Mouse (Mus musculus): Measurements from ENCODE around the gene Vti1a. TPM values are rescaled to one million over a fixed set of nuclear protein-coding genes. Genes with fewer than 3 reads are reported as not detected.

Gene Vti1a
- polyA plus RNA-seq, 1 experiment, result 23.5 TPM

DNA sequence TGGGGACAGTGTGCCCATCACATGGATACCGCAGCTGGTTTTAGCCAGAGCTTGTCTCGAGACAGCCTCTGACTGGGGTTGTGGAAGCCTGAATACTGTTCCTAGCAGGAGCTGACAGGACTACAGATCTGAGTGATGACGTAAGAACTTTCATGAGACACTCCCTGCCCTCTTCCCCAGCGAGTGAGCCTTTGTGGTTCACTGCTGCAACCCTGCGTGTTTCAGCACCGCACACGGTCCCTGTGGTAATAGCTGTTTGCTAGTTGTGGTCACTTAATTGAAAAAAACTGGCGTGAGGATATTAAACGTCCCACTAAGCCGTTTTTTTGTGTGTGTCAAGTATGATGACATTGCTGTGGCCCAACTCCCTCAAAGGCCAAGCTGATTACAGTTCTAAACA is 232.6 kb downstream of the Vti1a start:
- TF ChIP-seq CTCF (IDR thresholded peaks at IDR 0.05; ENCODE audit: borderline replicate concordance, extremely low read depth, insufficient read depth, insufficient read length) (no peak), POLR2A (IDR thresholded peaks at IDR 0.05; ENCODE audit: borderline replicate concordance, extremely low read depth, insufficient read depth, insufficient read length, poor library complexity, severe bottlenecking) (no peak)
- DNase-seq (ENCODE audit: low read depth), result no peak

DNA sequence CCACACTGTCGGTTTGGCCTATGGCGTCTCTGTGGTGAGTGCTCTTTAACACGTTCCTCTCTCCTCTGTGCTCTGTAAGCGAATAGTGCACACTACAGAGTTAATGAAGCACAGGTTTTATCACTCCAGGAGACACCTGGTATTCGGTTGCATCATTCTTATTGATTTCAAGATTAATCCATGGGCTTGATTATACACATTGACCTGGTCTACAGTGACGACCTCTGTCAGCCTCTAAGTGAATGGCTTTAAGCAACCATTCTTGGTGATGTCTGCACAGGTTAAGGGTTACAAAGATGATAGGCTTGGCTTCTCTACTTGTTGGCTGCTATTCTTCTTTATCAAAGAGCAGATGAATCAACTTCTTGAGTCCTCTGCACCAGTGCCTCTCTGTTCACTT is 234.1 kb downstream of the Vti1a start:
- DNase-seq (ENCODE audit: low read depth), result no peak
- TF ChIP-seq CTCF (IDR thresholded peaks at IDR 0.05; ENCODE audit: borderline replicate concordance, extremely low read depth, insufficient read depth, insufficient read length), result no peak

DNA sequence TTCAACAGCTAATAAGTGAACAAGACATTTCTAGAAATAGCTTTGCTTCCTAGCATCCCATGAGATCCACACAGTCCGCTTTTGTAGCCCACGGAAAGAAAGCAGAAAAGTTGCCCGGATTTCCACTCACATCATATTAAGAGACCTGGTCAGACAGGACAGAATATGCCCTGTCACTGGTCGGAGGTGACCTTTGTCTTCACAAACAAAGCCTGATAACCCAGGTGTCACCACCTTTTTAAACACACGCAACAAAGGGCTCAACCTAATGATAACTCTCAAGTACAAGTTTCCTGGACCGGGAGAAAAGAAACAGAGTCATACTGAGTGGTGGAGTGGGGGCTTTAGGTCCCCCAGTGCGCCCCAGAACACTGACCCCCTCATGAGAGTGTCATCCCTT is 236.2 kb downstream of the Vti1a start:
- TF ChIP-seq CTCF (IDR thresholded peaks at IDR 0.05; ENCODE audit: borderline replicate concordance, extremely low read depth, insufficient read depth, insufficient read length), result no peak
- no peak for TF ChIP-seq POLR2A (IDR thresholded peaks at IDR 0.05; ENCODE audit: borderline replicate concordance, extremely low read depth, insufficient read depth, insufficient read length, poor library complexity, severe bottlenecking)
- no peak for DNase-seq (ENCODE audit: low read depth)

DNA sequence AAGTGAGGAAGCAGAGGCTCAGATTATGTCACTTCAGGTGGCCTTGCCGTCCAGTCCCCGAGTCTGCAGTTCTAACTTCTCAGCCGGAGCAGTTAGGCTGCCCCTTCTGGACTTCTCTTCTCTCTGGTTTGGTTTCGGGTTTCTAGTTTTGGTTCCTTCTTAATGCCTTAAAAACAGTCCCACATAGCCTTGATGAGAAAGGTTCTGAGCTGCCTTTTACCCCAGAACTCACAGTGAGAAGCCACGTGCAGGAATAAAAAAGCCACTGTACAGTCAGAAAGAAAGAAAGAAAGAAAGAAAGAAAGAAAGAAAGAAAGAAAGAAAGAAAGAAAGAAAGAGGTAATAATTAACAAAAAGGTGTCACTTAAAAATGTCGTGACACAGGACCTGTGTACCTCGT is 236.8 kb downstream of the Vti1a start:
- no peak for DNase-seq (ENCODE audit: low read depth)
- TF ChIP-seq CTCF (IDR thresholded peaks at IDR 0.05; ENCODE audit: borderline replicate concordance, extremely low read depth, insufficient read depth, insufficient read length), result no peak
- TF ChIP-seq POLR2A (IDR thresholded peaks at IDR 0.05; ENCODE audit: borderline replicate concordance, extremely low read depth, insufficient read depth, insufficient read length, poor library complexity, severe bottlenecking), result no peak

DNA sequence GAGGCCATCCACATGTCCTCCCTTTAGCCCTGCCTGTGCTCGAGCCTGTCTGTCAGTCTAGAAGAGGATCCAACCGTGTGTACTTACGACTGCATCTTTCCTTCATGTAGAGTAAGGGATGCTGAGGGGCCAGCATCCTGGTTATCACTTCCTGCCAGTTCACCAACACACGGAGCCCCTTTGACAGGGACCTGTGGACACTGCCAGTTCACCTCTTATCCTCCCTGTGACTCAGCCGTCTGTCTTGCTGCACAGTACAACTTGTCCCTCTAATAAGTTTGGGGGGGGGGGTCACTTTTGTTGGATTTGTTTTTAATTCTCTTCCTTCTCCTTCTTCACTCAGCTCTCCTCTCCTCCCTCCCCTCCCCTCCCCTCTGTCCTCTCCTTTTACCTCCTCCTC is 238.2 kb downstream of the Vti1a start:
- DNase-seq (ENCODE audit: low read depth), result no peak
- TF ChIP-seq CTCF (IDR thresholded peaks at IDR 0.05; ENCODE audit: borderline replicate concordance, extremely low read depth, insufficient read depth, insufficient read length) (no peak), POLR2A (IDR thresholded peaks at IDR 0.05; ENCODE audit: borderline replicate concordance, extremely low read depth, insufficient read depth, insufficient read length, poor library complexity, severe bottlenecking) (no peak)

DNA sequence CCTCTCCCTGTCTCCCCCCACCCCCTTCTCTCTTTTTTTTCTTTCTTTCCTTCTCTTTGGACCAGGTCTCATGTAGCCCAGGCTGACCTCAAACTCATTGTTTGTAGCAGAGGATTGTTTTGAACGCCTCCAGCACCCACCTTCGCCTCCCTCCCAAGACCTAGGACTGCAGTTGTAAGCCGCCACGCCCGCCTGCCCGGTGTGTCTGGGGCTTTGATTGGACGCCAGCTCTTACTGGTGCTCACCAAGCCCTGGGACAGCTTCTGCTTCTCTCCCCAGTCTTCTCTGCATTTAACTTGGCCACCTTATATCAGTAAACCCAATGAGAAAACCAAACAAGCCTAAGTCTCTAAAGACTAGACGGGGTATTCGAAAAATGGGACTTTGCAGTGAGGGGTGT is 238.6 kb downstream of the Vti1a start:
- DNase-seq (ENCODE audit: low read depth), result no peak
- no peak for TF ChIP-seq CTCF (IDR thresholded peaks at IDR 0.05; ENCODE audit: borderline replicate concordance, extremely low read depth, insufficient read depth, insufficient read length)
- TF ChIP-seq POLR2A (IDR thresholded peaks at IDR 0.05; ENCODE audit: borderline replicate concordance, extremely low read depth, insufficient read depth, insufficient read length, poor library complexity, severe bottlenecking), result no peak

DNA sequence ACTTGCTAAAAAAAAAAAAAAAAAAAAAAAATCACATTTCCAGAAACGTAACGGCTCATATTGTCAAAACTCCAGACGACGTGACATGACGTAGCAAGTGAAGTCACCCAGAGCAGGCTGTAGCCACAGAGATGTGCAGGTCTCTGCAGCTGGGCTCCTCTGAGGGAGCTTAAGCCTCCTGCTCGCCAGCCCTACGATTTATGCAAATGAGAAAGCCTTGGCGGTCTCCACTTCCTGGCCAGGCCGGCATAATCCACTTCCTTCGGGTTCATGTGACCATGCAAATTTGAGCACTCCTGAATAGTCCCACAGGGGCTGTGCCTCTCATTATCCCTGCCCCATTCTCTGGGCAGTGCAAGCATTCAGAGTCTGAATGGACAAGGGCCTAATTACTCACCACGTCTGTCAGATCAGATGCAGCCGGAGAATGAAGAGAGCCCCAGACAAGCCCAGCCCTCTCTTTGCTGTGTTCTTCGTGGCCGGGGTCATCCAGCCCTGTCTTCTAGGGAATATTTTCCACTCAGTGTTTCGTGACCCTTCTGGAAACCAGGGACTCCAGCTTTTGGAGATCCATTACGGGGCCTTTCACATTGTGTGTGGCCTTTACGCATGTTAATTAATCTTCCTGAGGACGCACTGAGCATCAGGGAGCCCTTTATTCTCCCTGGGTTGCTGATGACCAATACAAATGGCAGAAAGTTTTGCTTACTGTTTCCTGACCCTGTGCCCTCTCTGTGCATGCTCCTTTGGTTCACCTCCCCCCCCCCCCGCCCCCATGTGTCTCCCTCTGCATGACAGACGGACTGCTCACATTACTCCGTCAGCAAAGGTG is 240.3 kb downstream of the Vti1a start:
- TF ChIP-seq CTCF (IDR thresholded peaks at IDR 0.05; ENCODE audit: borderline replicate concordance, extremely low read depth, insufficient read depth, insufficient read length), result no peak
- TF ChIP-seq POLR2A (IDR thresholded peaks at IDR 0.05; ENCODE audit: borderline replicate concordance, extremely low read depth, insufficient read depth, insufficient read length, poor library complexity, severe bottlenecking), result no peak
- DNase-seq (ENCODE audit: low read depth), result peak; percentile 98

DNA sequence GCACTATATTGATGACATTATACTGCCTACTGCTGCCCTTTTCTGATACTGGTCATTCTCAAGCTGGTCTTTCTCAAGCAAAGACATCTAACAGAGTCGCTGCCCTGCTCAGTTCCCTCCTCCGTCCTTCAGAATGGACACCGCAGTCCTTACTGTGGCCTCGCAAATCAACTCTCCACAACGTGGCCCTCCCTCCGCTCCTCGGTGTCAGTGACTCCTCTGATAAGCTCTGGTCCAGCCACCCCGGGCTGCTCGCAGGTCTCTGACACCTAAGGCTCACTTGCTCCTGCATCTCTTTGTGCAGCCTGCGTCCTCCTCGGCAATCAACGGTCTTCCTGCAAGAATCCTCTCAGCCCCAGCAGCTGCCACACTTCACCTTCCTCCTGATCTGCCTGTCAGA is 243.2 kb downstream of the Vti1a start:
- no peak for TF ChIP-seq POLR2A (IDR thresholded peaks at IDR 0.05; ENCODE audit: borderline replicate concordance, extremely low read depth, insufficient read depth, insufficient read length, poor library complexity, severe bottlenecking)
- no peak for TF ChIP-seq CTCF (IDR thresholded peaks at IDR 0.05; ENCODE audit: borderline replicate concordance, extremely low read depth, insufficient read depth, insufficient read length)
- DNase-seq (ENCODE audit: low read depth), result no peak

DNA sequence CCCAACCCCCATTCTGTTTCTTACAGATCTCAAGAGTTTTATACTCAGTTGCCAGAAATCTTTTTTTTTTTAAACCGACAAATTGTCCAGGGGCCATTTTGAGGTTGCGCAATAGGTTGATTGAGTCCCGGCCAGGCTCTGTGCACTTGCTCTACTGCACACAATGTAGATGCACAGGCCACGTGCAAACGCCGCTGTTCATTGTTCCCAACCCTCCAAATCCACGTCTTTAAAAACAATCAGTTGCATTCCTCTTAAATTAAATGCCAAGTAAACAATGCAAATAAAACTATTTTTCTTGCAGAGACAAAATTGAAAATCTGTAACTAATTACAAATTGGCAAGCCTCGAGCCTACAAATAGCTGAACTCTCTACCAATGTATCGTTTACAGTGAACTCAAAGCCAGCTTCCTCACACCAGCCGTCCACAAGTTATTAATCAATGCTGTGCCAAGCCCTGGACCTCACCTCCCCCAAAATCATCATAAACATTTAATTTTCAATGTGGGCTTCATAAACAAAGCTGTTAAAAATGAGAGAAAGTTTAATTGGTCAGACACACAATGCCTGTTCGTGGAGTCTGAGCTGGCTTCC is 244.1 kb downstream of the Vti1a start:
- TF ChIP-seq POLR2A (IDR thresholded peaks at IDR 0.05; ENCODE audit: borderline replicate concordance, extremely low read depth, insufficient read depth, insufficient read length, poor library complexity, severe bottlenecking), result no peak
- no peak for TF ChIP-seq CTCF (IDR thresholded peaks at IDR 0.05; ENCODE audit: borderline replicate concordance, extremely low read depth, insufficient read depth, insufficient read length)
- DNase-seq (ENCODE audit: low read depth), result no peak

DNA sequence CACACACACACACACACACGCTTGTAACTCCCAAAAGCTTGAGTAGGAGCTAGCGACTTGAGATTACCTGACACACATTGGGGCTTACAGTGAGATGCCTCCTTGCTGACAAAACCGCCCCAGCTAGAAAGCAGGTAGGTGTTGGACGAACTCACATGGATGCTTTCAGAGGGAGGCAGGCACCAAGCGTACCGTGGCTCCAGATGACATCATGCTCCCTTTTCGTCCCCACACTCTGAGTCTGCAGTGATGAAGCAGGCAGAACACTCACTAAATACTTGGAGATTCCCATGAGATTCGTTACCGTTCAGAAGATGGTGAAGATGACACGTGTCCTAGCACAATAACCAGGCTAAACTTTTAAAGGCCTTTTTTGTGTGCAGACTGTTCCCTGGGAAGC is 245.4 kb downstream of the Vti1a start:
- DNase-seq (ENCODE audit: low read depth), result no peak
- TF ChIP-seq POLR2A (IDR thresholded peaks at IDR 0.05; ENCODE audit: borderline replicate concordance, extremely low read depth, insufficient read depth, insufficient read length, poor library complexity, severe bottlenecking), result no peak
- no peak for TF ChIP-seq CTCF (IDR thresholded peaks at IDR 0.05; ENCODE audit: borderline replicate concordance, extremely low read depth, insufficient read depth, insufficient read length)

DNA sequence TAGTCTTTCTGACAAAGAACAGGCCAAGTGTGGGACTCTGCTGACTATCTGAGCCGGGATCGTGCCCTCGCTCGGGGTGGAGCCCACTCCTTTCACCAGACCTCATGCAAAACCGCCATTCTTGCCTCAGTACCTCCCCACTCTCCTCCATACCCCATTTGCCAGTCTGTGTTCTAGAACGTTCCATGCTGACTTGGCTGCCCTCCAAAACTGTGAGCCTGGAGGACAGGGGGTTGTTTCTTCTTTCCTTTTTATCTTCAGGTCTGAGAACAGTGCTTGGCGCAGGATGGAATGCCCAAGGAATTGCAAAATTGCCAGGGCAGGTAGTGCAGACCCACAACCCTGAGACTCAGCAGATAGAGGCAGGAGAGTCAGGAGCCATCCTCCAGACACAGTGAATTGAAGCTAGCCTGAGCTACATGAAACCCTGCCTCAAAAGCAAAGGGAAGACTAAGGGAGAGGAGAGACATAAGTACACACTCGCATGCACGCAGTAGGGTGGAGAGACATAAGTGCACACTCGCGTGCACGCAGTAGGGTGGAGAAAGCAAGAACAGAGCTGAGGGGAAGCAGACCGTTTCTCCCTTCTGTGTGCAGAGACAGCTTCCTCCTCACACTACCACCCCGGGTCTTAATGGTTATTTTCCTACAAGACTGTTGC is 246.5 kb downstream of the Vti1a start:
- DNase-seq (ENCODE audit: low read depth), result no peak
- TF ChIP-seq POLR2A (IDR thresholded peaks at IDR 0.05; ENCODE audit: borderline replicate concordance, extremely low read depth, insufficient read depth, insufficient read length, poor library complexity, severe bottlenecking) (no peak), CTCF (IDR thresholded peaks at IDR 0.05; ENCODE audit: borderline replicate concordance, extremely low read depth, insufficient read depth, insufficient read length) (no peak)
